Mouse (Mus musculus): ENCODE results near the gene Mageh1. TPM values are rescaled to one million over a fixed set of nuclear protein-coding genes. Genes with fewer than 3 reads are reported as not detected.
"Not testable (repeated sequence)": the region's sequence is repeated elsewhere in the genome, so short reads cannot be mapped to it uniquely, and the experiment has no call there.

Gene Mageh1
- total RNA-seq (2014; fragmentation: Nextera tagmentation) (0.98 TPM in 1 of 2 replicates, not detected in the other), total RNA-seq (2017) (1.3 and 3.9 TPM in 2 replicates)

DNA sequence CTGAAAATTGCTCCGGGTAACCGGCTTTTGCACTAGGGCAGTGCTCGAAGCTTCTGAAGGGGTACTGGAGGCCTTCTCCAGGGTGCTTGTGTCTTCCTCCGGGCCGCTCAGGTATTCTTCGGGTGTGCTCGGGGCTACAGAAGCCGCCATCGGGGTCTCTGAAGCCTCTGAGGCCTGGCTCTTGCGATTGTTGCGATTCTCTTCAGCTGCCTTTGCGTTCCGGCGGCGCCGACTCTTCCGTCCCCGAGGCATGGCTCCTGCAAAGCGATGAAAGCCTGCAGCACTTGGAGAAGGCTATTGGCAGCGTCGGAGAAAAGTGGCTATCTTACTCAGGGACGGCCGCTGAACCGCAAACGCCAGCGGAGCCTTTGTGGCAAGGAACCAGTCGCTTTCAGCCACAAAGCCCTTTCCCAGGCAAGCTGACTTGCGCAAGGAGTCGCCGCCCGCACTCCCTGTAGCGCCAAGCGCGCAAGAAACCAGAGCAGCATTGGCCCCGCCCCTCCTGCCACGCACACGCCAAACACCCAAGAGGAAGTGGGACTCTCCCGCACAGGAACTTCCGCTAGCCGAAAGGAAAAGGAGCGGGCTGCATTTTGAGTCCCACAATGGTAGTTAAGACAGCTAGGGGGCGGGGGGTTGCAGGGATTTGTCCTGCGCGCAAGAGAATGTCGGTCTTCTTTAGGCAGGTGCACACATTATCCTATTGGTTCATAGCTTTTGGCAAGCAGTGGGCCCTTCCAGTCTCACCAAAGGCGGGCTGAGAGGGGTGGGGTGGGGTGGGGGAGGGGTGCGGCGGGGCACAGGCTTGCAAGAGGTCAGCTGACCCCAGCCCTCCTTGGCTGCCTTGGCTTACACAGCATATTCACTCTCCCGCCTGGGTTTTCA, at the start of gene Mageh1:
Gene Mageh1 (minus strand): TSS at position 489 of the 885 bp plus-strand sequence.
- peak; percentile 95 for ATAC-seq (replicated peaks; ENCODE audit: low FRiP score, low TSS enrichment, poor library complexity, severe bottlenecking)

DNA sequence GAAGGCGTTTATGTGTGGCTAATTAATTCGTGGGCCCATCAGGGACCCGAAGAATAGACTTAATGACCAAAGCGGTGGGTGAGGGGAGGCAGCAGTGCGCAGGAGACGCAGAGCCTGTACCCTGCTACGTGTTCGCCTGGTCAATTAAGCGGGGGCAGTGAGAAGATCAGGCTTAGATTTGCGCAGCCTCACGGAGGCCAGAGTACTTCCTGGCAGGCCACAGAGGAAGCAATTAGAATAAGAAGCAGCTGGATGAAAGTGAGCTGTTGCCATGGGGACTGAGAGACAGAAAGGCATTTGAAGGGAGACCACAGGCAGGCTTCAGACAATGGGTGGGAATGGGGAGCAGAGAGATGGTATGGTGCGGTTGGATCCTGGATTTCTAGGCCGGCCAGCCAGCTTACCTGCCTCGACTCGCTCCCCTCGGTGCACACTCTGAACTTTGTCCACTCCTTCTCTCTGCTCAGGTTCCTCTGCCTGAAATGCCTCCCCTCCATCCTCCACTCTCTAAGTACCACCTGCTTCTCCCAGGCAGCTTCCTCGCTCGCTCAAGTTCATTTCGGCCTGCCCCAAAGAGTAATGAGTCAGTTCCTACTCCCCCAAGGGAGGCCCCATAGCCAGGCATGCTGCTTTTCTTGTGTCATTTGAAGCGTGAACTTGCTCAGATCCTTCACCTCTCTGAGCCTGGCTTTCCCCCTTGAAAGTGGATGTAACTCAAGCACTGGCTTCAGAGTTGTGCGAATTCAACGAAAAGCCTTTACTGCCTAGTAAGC, 783 bp upstream of the Mageh1 start:
- not testable (repeated sequence) for ATAC-seq (replicated peaks; ENCODE audit: low FRiP score, low TSS enrichment, poor library complexity, severe bottlenecking)

DNA sequence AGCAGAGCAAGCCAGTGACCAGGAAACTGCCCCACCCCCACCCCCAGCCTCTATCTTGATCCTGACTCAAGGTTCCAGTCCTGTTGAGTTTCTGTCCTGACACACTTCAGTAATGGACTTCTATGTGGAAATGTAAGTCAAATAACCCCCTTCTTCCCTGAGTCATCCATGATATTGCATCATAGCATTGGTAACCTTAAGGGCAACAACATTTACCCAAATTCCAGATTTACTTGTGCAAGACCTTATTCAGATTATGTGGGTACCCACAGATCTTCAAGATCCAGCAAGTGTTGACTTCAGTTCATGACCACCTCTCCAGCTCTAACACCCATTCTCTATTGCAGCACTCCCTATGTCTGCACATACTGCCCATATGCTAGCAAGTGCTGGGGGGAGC, 5.8 kb downstream of the Mageh1 start:
- ATAC-seq (replicated peaks; ENCODE audit: low FRiP score, low TSS enrichment, poor library complexity, severe bottlenecking), result not testable (repeated sequence)

DNA sequence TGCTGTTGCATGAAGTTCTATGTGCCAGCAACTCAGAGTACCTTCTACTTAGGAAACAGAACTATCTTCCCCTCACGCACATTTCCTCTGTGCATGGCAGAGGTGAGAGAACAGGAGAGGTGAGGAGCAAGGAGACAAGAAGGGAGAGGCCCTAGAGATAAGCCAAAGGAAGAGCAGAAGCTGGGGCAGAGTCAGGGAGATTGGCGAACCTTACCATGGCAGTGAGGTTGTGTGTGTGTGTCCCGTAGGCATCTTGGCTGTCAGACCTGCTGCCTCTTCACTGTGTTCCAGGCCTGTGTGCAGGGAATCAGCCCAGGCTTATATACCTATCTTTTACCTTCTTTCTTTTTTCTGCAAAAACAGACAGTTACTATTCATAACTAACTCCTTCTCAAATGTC, 11.7 kb downstream of the Mageh1 start:
- ATAC-seq (replicated peaks; ENCODE audit: low FRiP score, low TSS enrichment, poor library complexity, severe bottlenecking), result peak; percentile 70

DNA sequence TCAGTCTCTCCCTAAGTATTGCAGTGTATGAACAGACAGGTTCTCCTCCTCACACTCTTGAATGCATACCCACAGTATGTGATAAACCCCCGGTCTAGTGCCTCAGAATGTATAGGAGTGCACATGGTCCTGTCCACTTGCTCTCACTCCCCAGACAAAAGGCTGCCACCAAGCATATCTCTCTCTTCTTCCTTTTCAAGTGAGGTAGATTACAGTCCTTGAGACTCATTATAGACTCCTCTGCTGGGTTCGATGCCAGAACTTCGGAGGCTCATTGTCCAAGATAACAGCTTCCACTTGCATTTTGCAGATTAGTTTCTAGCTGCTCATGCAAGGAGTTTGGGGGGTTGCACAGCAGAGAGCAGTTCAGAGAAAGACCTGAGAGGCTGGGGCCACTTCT, 12.1 kb downstream of the Mageh1 start:
- ATAC-seq (replicated peaks; ENCODE audit: low FRiP score, low TSS enrichment, poor library complexity, severe bottlenecking), result peak; percentile 74

DNA sequence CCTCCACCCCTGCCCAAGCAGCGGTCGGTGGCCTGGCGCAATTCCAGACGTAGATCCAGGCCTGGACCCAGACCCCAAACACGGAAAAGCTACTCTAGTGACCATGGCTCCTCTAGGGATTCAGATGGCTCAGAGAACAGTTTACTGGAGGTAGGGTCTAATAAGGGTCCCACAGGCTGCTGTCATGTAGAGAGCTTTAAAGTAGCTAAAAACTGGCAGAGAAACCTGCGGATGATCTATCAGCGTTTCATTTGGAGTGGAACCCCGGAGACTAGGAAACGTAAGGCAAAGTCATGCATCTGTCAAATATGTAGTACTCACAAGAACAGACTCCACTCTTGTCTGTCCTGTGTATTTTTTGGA, 29.7 kb downstream of the Mageh1 start:
- no peak for ATAC-seq (replicated peaks; ENCODE audit: low FRiP score, low TSS enrichment, poor library complexity, severe bottlenecking)

DNA sequence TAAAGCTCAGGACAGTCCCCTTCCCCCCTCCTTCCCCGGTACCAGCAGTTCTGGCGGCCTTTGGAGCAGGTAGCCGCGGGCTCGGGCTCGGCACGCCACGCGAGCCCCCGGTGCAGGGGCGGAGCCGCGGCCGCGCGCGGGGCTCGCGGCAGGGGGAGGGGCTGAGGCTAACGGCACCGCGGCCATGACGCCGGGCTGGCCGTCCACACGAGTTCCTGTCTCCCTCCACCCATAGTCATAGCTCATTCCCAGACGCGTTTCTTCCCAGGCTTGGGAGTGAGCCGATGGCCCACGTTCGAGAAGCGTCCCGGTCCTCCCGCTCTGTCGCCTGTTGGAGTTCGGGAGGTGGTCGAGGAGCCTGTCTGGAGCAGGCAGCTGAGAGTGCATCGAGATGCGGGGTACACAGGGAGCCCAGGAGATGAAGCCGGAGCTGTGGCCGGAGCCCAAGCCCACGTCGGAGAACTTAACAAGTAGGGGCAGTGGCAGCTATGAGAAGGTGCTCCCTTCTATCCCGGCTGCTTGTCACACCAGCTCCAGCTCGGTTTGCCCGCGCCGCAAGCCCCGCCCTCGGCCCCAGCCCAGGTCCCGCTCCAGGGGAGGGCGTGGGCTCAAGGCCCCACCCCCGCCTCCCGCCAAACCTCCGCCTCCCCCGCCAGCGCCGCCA, 30.2 kb downstream of the Mageh1 start:
- ATAC-seq (replicated peaks; ENCODE audit: low FRiP score, low TSS enrichment, poor library complexity, severe bottlenecking), result peak; percentile 95

DNA sequence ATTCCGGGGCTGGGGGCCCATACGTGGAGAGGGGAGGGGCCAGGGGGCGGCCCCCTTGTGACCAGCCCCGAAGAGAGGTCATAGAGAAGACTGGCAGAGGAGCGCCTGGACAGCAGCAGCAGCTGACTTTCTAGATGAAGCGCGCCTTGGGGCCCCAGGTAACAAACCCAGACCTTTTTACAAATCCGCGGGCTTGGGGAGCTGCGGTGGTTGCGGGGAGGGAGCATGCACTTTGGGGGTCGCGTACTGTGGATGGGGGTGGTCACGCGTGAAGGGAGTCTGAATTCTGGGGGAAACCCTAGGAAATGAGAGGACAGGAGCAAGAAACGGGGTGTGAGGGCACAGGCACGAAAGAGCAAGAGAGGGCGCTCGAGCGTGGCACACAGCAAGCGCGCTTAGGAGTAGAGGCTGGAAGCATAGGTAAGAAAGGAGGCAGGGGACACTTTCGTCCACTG, 31.0 kb downstream of the Mageh1 start, which contains the start of gene Usp51:
Gene Usp51 (plus strand): TSS at position 83 of the 455 bp plus-strand sequence.
- peak; percentile 81 for ATAC-seq (replicated peaks; ENCODE audit: low FRiP score, low TSS enrichment, poor library complexity, severe bottlenecking)

DNA sequence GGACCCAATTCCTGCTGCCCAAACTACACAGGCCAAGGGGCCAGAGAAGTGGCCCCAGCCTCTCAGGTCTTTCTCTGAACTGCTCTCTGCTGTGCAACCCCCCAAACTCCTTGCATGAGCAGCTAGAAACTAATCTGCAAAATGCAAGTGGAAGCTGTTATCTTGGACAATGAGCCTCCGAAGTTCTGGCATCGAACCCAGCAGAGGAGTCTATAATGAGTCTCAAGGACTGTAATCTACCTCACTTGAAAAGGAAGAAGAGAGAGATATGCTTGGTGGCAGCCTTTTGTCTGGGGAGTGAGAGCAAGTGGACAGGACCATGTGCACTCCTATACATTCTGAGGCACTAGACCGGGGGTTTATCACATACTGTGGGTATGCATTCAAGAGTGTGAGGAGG, 41.3 kb downstream of the Mageh1 start:
- ATAC-seq (replicated peaks; ENCODE audit: low FRiP score, low TSS enrichment, poor library complexity, severe bottlenecking), result peak; percentile 81

DNA sequence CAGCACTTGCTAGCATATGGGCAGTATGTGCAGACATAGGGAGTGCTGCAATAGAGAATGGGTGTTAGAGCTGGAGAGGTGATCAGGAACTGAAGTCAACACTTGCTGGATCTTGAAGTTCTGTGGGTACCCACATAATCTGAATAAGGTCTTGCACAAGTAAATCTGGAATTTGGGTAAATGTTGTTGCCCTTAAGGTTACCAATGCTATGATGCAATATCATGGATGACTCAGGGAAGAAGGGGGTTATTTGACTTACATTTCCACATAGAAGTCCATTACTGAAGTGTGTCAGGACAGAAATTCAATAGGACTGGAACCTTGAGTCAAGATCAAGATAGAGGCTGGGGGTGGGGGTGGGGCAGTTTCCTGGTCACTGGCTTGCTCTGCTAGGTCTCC, 47.5 kb downstream of the Mageh1 start:
- ATAC-seq (replicated peaks; ENCODE audit: low FRiP score, low TSS enrichment, poor library complexity, severe bottlenecking), result not testable (repeated sequence)

Other genes with a start within 250 kb of the Mageh1 start
- 0.42 and 1.1 TPM in 2 replicates for gene Usp51, start 31.1 kb downstream of the Mageh1 start, total RNA-seq (2014; fragmentation: Nextera tagmentation)
- gene Usp51, start 31.1 kb downstream of the Mageh1 start, total RNA-seq (2017), result 0.57 and 2.0 TPM in 2 replicates
- not detected in 2 replicates for gene Foxr2, start 81.2 kb upstream of the Mageh1 start, total RNA-seq (2014; fragmentation: Nextera tagmentation)
- not detected in 2 replicates for gene Foxr2, start 81.2 kb upstream of the Mageh1 start, total RNA-seq (2017)
- 5.7 and 6.8 TPM in 2 replicates for gene Rragb, start 102.4 kb upstream of the Mageh1 start, total RNA-seq (2014; fragmentation: Nextera tagmentation)
- 3.3 and 9.1 TPM in 2 replicates for gene Rragb, start 102.4 kb upstream of the Mageh1 start, total RNA-seq (2017)
- gene Klf8, start 199.9 kb upstream of the Mageh1 start, total RNA-seq (2014; fragmentation: Nextera tagmentation), result 1.3 and 2.4 TPM in 2 replicates
- gene Klf8, start 199.9 kb upstream of the Mageh1 start, total RNA-seq (2017), result 0.75 and 2.8 TPM in 2 replicates

All from megakaryocyte-erythroid progenitor cell, adult 5-6 weeks (primary cell).